Comparison of ENCODE assay signal across 8 mouse cellular contexts in genomic region chrX:109013283-109013682, GRCm38 (mm10). TPM values are rescaled to one million over a fixed set of nuclear protein-coding genes. Genes with fewer than 3 reads are reported as not detected.
DNase-seq lines count a peak whose midpoint lies in the region; ATAC-seq and TF ChIP-seq lines count a peak whose summit lies in the region.

Gene Hmgn5 (minus strand): TSS chrX:109013404.

- peak within 1 kb of the TSS; percentile 19; the same call in 1 of the 2 replicates for H3K27ac ChIP-seq in bone marrow, adult 2 months (ENCODE audit: control insufficient read depth, insufficient read depth, low read depth, low read length, poor library complexity)
- H3K27ac ChIP-seq in embryonic facial prominence, embryonic 15.5 days (replicated peaks): peak within 1 kb of the TSS; percentile 76
- H3K27ac ChIP-seq in kidney, embryonic 15.5 days: peak within 1 kb of the TSS; percentile 82

- no peak for TF ChIP-seq CTCF in bone marrow, adult 2 months (IDR thresholded peaks at IDR 0.05; ENCODE audit: control insufficient read depth, insufficient read depth, low read length)

- peak within 1 kb of the TSS; percentile 47 for H3K4me2 ChIP-seq in embryonic facial prominence, embryonic 15.5 days (replicated peaks)
- peak within 1 kb of the TSS; percentile 59 for H3K4me2 ChIP-seq in kidney, embryonic 15.5 days

- no peaks in the 10 kb centered on the region for H3K4me1 ChIP-seq in bone marrow, adult 2 months (ENCODE audit: control insufficient read depth, insufficient read depth, low read length)
- H3K4me1 ChIP-seq in embryonic facial prominence, embryonic 15.5 days: no peaks in the 10 kb centered on the region
- no peaks in the 10 kb centered on the region for H3K4me1 ChIP-seq in kidney, embryonic 15.5 days

- ATAC-seq in embryonic facial prominence, embryonic 15.5 days (ENCODE audit: insufficient number of reproducible peaks, low FRiP score, low TSS enrichment, low read depth): peak; percentile 98
- peak; percentile 99 for ATAC-seq in kidney, embryonic 15.5 days (replicated peaks; ENCODE audit: low FRiP score)
- ATAC-seq in monocyte, adult 5-6 weeks (replicated peaks; ENCODE audit: insufficient number of reproducible peaks, low FRiP score, low TSS enrichment, poor library complexity, severe bottlenecking): peak; percentile 100

- peak within 1 kb of the TSS; percentile 83 for H3K4me3 ChIP-seq in bone marrow, adult 2 months (replicated peaks; ENCODE audit: control insufficient read depth, low read depth, low read length)
- peak within 1 kb of the TSS; percentile 54 for H3K4me3 ChIP-seq in embryonic facial prominence, embryonic 15.5 days (replicated peaks)
- H3K4me3 ChIP-seq in kidney, embryonic 15.5 days (replicated peaks): peak within 1 kb of the TSS; percentile 49

- H3K36me3 ChIP-seq in embryonic facial prominence, embryonic 15.5 days: no peaks in the 10 kb centered on the region
- no peaks in the 10 kb centered on the region for H3K36me3 ChIP-seq in kidney, embryonic 15.5 days

- WGBS in bone marrow, adult 2 months: 15% methylated on average over 25 of the region's 25 CpGs
- 28% methylated on average over 25 of the region's 25 CpGs for WGBS in embryonic facial prominence, embryonic 15.5 days
- WGBS in kidney, embryonic 15.5 days: 21% methylated on average over 25 of the region's 25 CpGs

- TF ChIP-seq POLR2A in bone marrow, adult 2 months (IDR thresholded peaks at IDR 0.05; ENCODE audit: borderline replicate concordance, control insufficient read depth, low read depth, low read length): peak; percentile 56; the same call in 1 of the 2 replicates

- H3K9me3 ChIP-seq in embryonic facial prominence, embryonic 15.5 days (replicated peaks): no peaks in the 10 kb centered on the region
- H3K9me3 ChIP-seq in kidney, embryonic 15.5 days (replicated peaks): no peaks in the 10 kb centered on the region

- peak within 1 kb of the TSS; percentile 15; the same call in 1 of the 2 replicates for H3K9ac ChIP-seq in embryonic facial prominence, embryonic 15.5 days
- peak within 1 kb of the TSS; percentile 38 for H3K9ac ChIP-seq in kidney, embryonic 15.5 days

- H3K27me3 ChIP-seq in embryonic facial prominence, embryonic 15.5 days: no peaks in the 10 kb centered on the region
- no peaks in the 10 kb centered on the region for H3K27me3 ChIP-seq in kidney, embryonic 15.5 days

- peak; percentile 96 for DNase-seq in 416B (ENCODE audit: low read depth)
- peak; percentile 92 to 94 for DNase-seq in heart, adult 9 months (ENCODE audit: low spot score in 2 of 2)
- DNase-seq in liver: peak; percentile 92
- DNase-seq in spleen, postnatal 4 days (ENCODE audit: low spot score in 2 of 2): peak; percentile 91 to 94

RNA-seq across cellular contexts. Expression of gene Hmgn5, which starts in this region (rescaled TPM):
- 34.1 and 46.8 TPM in 2 replicates for polyA plus RNA-seq in bone marrow, adult 2 months (2011; ENCODE audit: insufficient read depth, insufficient read length, low replicate concordance, missing spikeins)
- 21.4 and 24.2 TPM in 2 replicates for polyA plus RNA-seq in embryonic facial prominence, embryonic 15.5 days (2015; fragmentation: Nextera tagmentation; extraction: Ambion mirVana)
- 27.0 and 27.5 TPM in 2 replicates for polyA plus RNA-seq in kidney, embryonic 15.5 days (2015; fragmentation: Nextera tagmentation; extraction: Ambion mirVana)
- total RNA-seq in monocyte, adult 5-6 weeks (2017): 9.6 to 24.6 TPM (median 20.2 TPM) in 3 replicates

Comparison
In these comparisons a context has a peak if more than half of its experiments do, and no peak if none do; other contexts are left out.
1. Peak in every context shown above with its lines: DNase-seq, ATAC-seq, H3K4me3 ChIP-seq and H3K27ac ChIP-seq.
2. H3K27ac ChIP-seq: peak in every context shown above with its lines; median percentile 82 in kidney, embryonic 15.5 days; 76 in embryonic facial prominence, embryonic 15.5 days; 19 in bone marrow, adult 2 months.